Mouse (Mus musculus) lung, embryonic 16.5 days (tissue): ENCODE results near the gene Crebbp. TPM values are rescaled to one million over a fixed set of nuclear protein-coding genes. Genes with fewer than 3 reads are reported as not detected.

Experiments used
- microRNA-seq: library from miRNA; unstranded; fragments of <30 nt; microRNA quantifications from one replicate; pipeline ENCODE4, GENCODE M21; 2016
- polyA plus RNA-seq: library from polyadenylated mRNA; unstranded; fragments of >200 nt; fragmentation: Nextera tagmentation; extraction: Ambion mirVana; gene quantifications from 2 replicates; pipeline ENCODE4 v1.2.1, GENCODE M21; 2015

Crebbp gene
- polyA plus RNA-seq, 1 experiment from 2014 or later = 31.1 TPM

Small RNA genes lying within 50 kb of the gene (microRNA-seq; reads per million reads assigned to microRNA genes)
- not detected for gene Gm23413

Other genes starting within 250 kb of the Crebbp start
- 1.9 and 2.1 TPM in 2 replicates for gene Nlrc3, start 237.4 kb downstream of the Crebbp start, polyA plus RNA-seq
- gene Slx4, start 210.2 kb downstream of the Crebbp start, polyA plus RNA-seq = 16.5 and 17.0 TPM in 2 replicates
- 3.2 and 4.1 TPM in 2 replicates for gene Dnase1, start 177.1 kb downstream of the Crebbp start, polyA plus RNA-seq
- 88.9 and 90.8 TPM in 2 replicates for gene Trap1, start 136.2 kb downstream of the Crebbp start, polyA plus RNA-seq
- 1.4 and 1.5 TPM in 2 replicates for gene Adcy9, start 206.5 kb upstream of the Crebbp start, polyA plus RNA-seq